Mouse (Mus musculus): ENCODE results near the gene Asb7. TPM values are rescaled to one million over a fixed set of nuclear protein-coding genes. Genes with fewer than 3 reads are reported as not detected.

Asb7 gene
- polyA plus RNA-seq, 1 experiment from 2014 or later: 18.0 TPM

DNA sequence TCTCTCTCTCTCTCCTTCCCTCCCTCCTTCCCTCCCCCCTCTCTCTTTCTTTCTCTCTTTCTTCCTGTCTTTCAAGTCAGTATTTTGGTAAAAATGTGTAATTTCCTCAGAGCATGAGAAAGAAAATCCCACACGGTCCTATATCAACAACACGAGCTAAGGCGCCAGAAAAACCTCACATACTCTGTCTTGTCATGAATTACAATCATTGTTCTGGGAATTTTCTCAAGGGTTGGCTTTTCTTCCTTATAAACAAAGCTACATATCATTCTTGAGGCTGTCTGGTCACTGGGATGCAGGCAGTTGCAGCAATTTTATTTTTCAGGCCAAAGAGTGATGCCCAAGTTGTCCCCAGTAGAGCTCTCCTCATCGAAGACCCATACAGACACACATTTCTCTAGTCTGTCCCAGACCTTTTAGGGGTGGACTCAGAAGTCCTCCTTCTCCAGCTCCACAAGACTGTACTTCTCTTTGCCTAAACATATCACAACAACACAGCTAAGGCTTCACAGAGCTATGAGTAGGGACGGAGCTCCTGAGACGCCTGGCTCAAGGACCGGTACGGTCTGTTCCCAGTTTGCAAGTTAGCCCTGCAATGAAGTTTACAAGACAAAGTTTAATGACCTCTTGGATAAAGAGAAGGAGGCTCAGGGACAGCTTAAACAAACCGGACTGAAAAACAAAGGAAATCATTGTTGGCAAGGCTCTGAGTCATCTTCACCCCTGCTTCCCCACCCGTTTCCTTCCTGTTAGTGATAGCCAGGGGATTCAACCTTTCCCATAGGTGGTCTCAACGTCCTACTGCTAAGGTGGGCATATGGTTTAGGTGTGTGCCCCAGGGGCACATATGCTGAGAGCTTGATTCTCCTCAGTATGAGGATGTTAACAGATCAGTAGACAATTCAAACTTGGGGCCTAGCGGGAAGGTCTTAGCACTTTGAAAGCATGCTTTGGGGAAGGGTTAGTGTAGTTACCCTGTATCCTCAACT is 88.5 kb downstream of the Asb7 start:
- H3K4me2 ChIP-seq: no peak overlapping the region
- no peaks in the 10 kb centered on the region for H3K27me3 ChIP-seq
- no peak overlapping the region for H3K27ac ChIP-seq
- WGBS: 75% methylated on average over 12 of the region's 12 CpGs
- no peak for ATAC-seq (ENCODE audit: insufficient number of reproducible peaks, insufficient read depth, low FRiP score, low TSS enrichment, low read depth)
- H3K9ac ChIP-seq (replicated peaks): no peak overlapping the region
- H3K4me3 ChIP-seq (replicated peaks): no peak overlapping the region
- no peaks in the 10 kb centered on the region for H3K4me1 ChIP-seq (replicated peaks)
- no peaks in the 10 kb centered on the region for H3K9me3 ChIP-seq
- no peaks in the 10 kb centered on the region for H3K36me3 ChIP-seq

DNA sequence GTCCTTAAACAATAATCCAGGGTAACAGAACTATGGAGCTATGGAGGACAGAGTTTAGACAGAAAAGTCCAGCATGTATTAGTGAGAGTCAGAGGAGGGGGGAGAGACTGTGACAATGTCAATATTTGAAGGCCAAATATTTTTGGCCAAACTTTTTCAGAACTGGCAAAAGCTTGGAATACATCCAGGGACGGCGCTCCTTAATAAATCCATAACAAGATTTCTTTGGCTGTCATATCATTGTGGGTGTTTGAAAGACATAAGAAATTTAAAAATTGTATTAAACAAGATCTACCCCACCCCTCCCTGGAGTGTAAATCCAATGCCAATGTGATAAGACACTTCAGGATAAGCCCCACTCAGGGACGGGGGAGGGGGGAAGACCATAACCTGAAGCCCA is 89.3 kb downstream of the Asb7 start:
- H3K36me3 ChIP-seq: no peaks in the 10 kb centered on the region

GRCm38 (mm10) chr7:66597900-66598299 is 91.5 kb downstream of the Asb7 start:
- WGBS: 97% methylated on average over 3 of the region's 3 CpGs
- H3K27me3 ChIP-seq: no peaks in the 10 kb centered on the region
- H3K4me2 ChIP-seq: no peak overlapping the region
- no peak overlapping the region for H3K9ac ChIP-seq (replicated peaks)
- H3K4me3 ChIP-seq (replicated peaks): no peak overlapping the region
- H3K27ac ChIP-seq: no peak overlapping the region
- no peak for ATAC-seq (ENCODE audit: insufficient number of reproducible peaks, insufficient read depth, low FRiP score, low TSS enrichment, low read depth)
- no peaks in the 10 kb centered on the region for H3K4me1 ChIP-seq (replicated peaks)
- no peaks in the 10 kb centered on the region for H3K36me3 ChIP-seq
- H3K9me3 ChIP-seq: no peaks in the 10 kb centered on the region

More for the DNA sequence above, 89.3 kb downstream of the Asb7 start:
- no peak overlapping the region for H3K4me2 ChIP-seq
- no peak overlapping the region for H3K9ac ChIP-seq (replicated peaks)
- no peak for ATAC-seq (ENCODE audit: insufficient number of reproducible peaks, insufficient read depth, low FRiP score, low TSS enrichment, low read depth)
- H3K4me3 ChIP-seq (replicated peaks): no peak overlapping the region
- no peaks in the 10 kb centered on the region for H3K27me3 ChIP-seq
- H3K27ac ChIP-seq: no peak overlapping the region
- WGBS: 87% methylated on average over 3 of the region's 3 CpGs
- no peaks in the 10 kb centered on the region for H3K4me1 ChIP-seq (replicated peaks)
- H3K9me3 ChIP-seq: no peaks in the 10 kb centered on the region

Other genes with a start within 250 kb of the Asb7 start
- 19.3 and 25.6 TPM in 2 replicates for gene Lins1, start 293 bp upstream of the Asb7 start, polyA plus RNA-seq (2016; fragmentation: Nextera tagmentation; extraction: Ambion mirVana)
- gene Cers3, start 53.9 kb upstream of the Asb7 start, polyA plus RNA-seq (2016; fragmentation: Nextera tagmentation; extraction: Ambion mirVana): 2.4 and 2.7 TPM in 2 replicates
- 11.6 and 12.9 TPM in 2 replicates for gene Adamts17, start 150.1 kb upstream of the Asb7 start, polyA plus RNA-seq (2016; fragmentation: Nextera tagmentation; extraction: Ambion mirVana)